22 mouse cellular contexts compared by ENCODE assay signal in genomic region chrX:68684706-68685105, GRCm38 (mm10).
"Had no signal": no experiment of that assay in that cellular context is flagged by ENCODE, and none has a peak within 500 bp of the region (broad histone marks: within the 10 kb centered on the region; RNA-seq: fewer than 3 reads in every experiment).

No protein-coding gene starts in this region.

- H3K27me3 ChIP-seq: kidney, embryonic 15.5 days; limb, embryonic 13.5 days; lung, embryonic 15.5 days; megakaryocyte, embryonic 14.5 days; midbrain, embryonic 13.5 days; neural tube, embryonic 13.5 days; stomach, embryonic 15.5 days had no signal

- H3K9ac ChIP-seq: kidney, embryonic 15.5 days; limb, embryonic 13.5 days; liver, embryonic 14.5 days; liver, postnatal 0 days; lung, embryonic 15.5 days; midbrain, embryonic 13.5 days; neural tube, embryonic 13.5 days; stomach, embryonic 15.5 days had no signal

- H3K4me2 ChIP-seq: kidney, embryonic 15.5 days; limb, embryonic 13.5 days; lung, embryonic 15.5 days; midbrain, embryonic 13.5 days; neural tube, embryonic 13.5 days; stomach, embryonic 15.5 days had no signal

- H3K4me3 ChIP-seq: kidney, embryonic 15.5 days; limb, embryonic 10.5 days; limb, embryonic 13.5 days; lung, embryonic 15.5 days; megakaryocyte, embryonic 14.5 days; midbrain, embryonic 10.5 days; midbrain, embryonic 13.5 days; myocyte; neural tube, embryonic 13.5 days; stomach, embryonic 15.5 days had no signal

- H3K9me3 ChIP-seq: kidney, embryonic 15.5 days; limb, embryonic 10.5 days; limb, embryonic 13.5 days; lung, embryonic 15.5 days; megakaryocyte, embryonic 14.5 days; midbrain, embryonic 10.5 days; midbrain, embryonic 13.5 days; neural tube, embryonic 13.5 days; stomach, embryonic 15.5 days had no signal

- H3K27ac ChIP-seq: kidney, embryonic 15.5 days; limb, embryonic 10.5 days; limb, embryonic 13.5 days; liver, embryonic 14.5 days; lung, embryonic 15.5 days; midbrain, embryonic 10.5 days; midbrain, embryonic 13.5 days; neural tube, embryonic 13.5 days; stomach, embryonic 15.5 days had no signal

- H3K4me1 ChIP-seq: kidney, embryonic 15.5 days; limb, embryonic 10.5 days; limb, embryonic 13.5 days; lung, embryonic 15.5 days; megakaryocyte, embryonic 14.5 days; midbrain, embryonic 13.5 days; stomach, embryonic 15.5 days had no signal

- H3K36me3 ChIP-seq: kidney, embryonic 15.5 days; limb, embryonic 10.5 days; limb, embryonic 13.5 days; lung, embryonic 15.5 days; midbrain, embryonic 10.5 days; midbrain, embryonic 13.5 days; neural tube, embryonic 13.5 days; stomach, embryonic 15.5 days had no signal

- ATAC-seq: liver, postnatal 0 days; midbrain, embryonic 13.5 days; midbrain, embryonic 16.5 days had no signal

- DNase-seq: kidney, adult 11 months; kidney, adult 8-10 months; kidney, postnatal 10 days; kidney, postnatal 36 days; liver; liver, postnatal 0 days; lung, postnatal 10 days; lung, postnatal 36 days; retina, postnatal 1 day; thymus, postnatal 25 days had no signal
